Mouse (Mus musculus): ENCODE results near the gene Ryr1. TPM values are rescaled to one million over a fixed set of nuclear protein-coding genes. Genes with fewer than 3 reads are reported as not detected.

Gene Ryr1
- polyA plus RNA-seq, 1 experiment from 2014 or later: 0.09 TPM

- Histone ChIP-seq H3K4me2 (no peak overlapping the region), H3K27ac (no peak overlapping the region), H3K4me3 (no peak overlapping the region), H3K9me3 (replicated peaks) (no peaks in the 10 kb centered on the region), H3K9ac (no peak overlapping the region), H3K36me3 (no peaks in the 10 kb centered on the region), H3K4me1 (replicated peaks) (peaks cover 16% of the 10 kb centered on the region), H3K27me3 (peaks cover 25% of the 10 kb centered on the region)
- ATAC-seq (replicated peaks; ENCODE audit: insufficient number of reproducible peaks, insufficient read depth, low FRiP score, low read depth): no peak
- 47% methylated on average over 9 of the region's 9 CpGs for WGBS
Observed at GRCm38 (mm10) chr7:29044302-29044701, 80.7 kb downstream of the Ryr1 start.

GRCm38 (mm10) chr7:29043674-29044057, 81.3 kb downstream of the Ryr1 start:
- Histone ChIP-seq H3K27ac (no peak overlapping the region), H3K4me1 (replicated peaks) (peaks cover 16% of the 10 kb centered on the region), H3K4me2 (peak overlapping the region; percentile 18; the same call in 1 of the 2 replicates), H3K36me3 (no peaks in the 10 kb centered on the region), H3K9me3 (replicated peaks) (no peaks in the 10 kb centered on the region), H3K4me3 (no peak overlapping the region), H3K9ac (no peak overlapping the region), H3K27me3 (peaks cover 25% of the 10 kb centered on the region)
- 50% methylated on average over 11 of the region's 11 CpGs for WGBS
- ATAC-seq (replicated peaks; ENCODE audit: insufficient number of reproducible peaks, insufficient read depth, low FRiP score, low read depth): no peak

GRCm38 (mm10) chr7:29043016-29043673, 81.8 kb downstream of the Ryr1 start:
- 57% methylated on average over 19 of the region's 19 CpGs for WGBS
- H3K36me3 ChIP-seq: no peaks in the 10 kb centered on the region
- H3K27ac ChIP-seq: peak overlapping the region; percentile 51; the same call in 1 of the 2 replicates
- H3K4me3 ChIP-seq: no peak overlapping the region
- H3K27me3 ChIP-seq: peaks cover 25% of the 10 kb centered on the region
- no peak overlapping the region for H3K9ac ChIP-seq
- peaks cover 16% of the 10 kb centered on the region for H3K4me1 ChIP-seq (replicated peaks)
- ATAC-seq (replicated peaks; ENCODE audit: insufficient number of reproducible peaks, insufficient read depth, low FRiP score, low read depth): no peak
- no peaks in the 10 kb centered on the region for H3K9me3 ChIP-seq (replicated peaks)
- H3K4me2 ChIP-seq: peak overlapping the region; percentile 18; the same call in 1 of the 2 replicates

- no peak for ATAC-seq (replicated peaks; ENCODE audit: insufficient number of reproducible peaks, insufficient read depth, low FRiP score, low read depth)
- H3K27ac ChIP-seq: no peak overlapping the region
Observed at GRCm38 (mm10) chr7:29041194-29041593, 83.8 kb downstream of the Ryr1 start.

GRCm38 (mm10) chr7:29039985-29040661, 84.9 kb downstream of the Ryr1 start:
- Histone ChIP-seq H3K4me1 (replicated peaks) (peaks cover 16% of the 10 kb centered on the region), H3K9ac (peak overlapping the region; percentile 37), H3K27me3 (peaks cover 10% of the 10 kb centered on the region), H3K4me2 (peak overlapping the region; percentile 71), H3K36me3 (no peaks in the 10 kb centered on the region), H3K4me3 (peak overlapping the region; percentile 40), H3K27ac (no peak overlapping the region), H3K9me3 (replicated peaks) (no peaks in the 10 kb centered on the region)
- no peak for ATAC-seq (replicated peaks; ENCODE audit: insufficient number of reproducible peaks, insufficient read depth, low FRiP score, low read depth)
- WGBS: 3% methylated on average over 26 of the region's 26 CpGs

More at GRCm38 (mm10) chr7:29041194-29041593, 83.8 kb downstream of the Ryr1 start:
- 74% methylated on average over 5 of the region's 5 CpGs for WGBS
- H3K4me2 ChIP-seq: no peak overlapping the region
- H3K36me3 ChIP-seq: no peaks in the 10 kb centered on the region
- peaks cover 16% of the 10 kb centered on the region for H3K4me1 ChIP-seq (replicated peaks)
- no peaks in the 10 kb centered on the region for H3K9me3 ChIP-seq (replicated peaks)
- H3K27me3 ChIP-seq: peaks cover 18% of the 10 kb centered on the region
- no peak overlapping the region for H3K9ac ChIP-seq
- H3K4me3 ChIP-seq: no peak overlapping the region

- H3K9ac ChIP-seq: peak overlapping the region; percentile 37; the same call in 1 of the 2 replicates
- ATAC-seq (replicated peaks; ENCODE audit: insufficient number of reproducible peaks, insufficient read depth, low FRiP score, low read depth): 0 out of 2 replicates have a peak, but pooled peaks have one; percentile 27
- H3K27me3 ChIP-seq: peaks cover 8% of the 10 kb centered on the region
- H3K9me3 ChIP-seq (replicated peaks): no peaks in the 10 kb centered on the region
- under 1% methylated on average over 11 of the region's 11 CpGs for WGBS
- no peaks in the 10 kb centered on the region for H3K36me3 ChIP-seq
- peaks cover 16% of the 10 kb centered on the region for H3K4me1 ChIP-seq (replicated peaks)
- peak overlapping the region; percentile 40 for H3K4me3 ChIP-seq
- no peak overlapping the region for H3K27ac ChIP-seq
- H3K4me2 ChIP-seq: peak overlapping the region; percentile 71
Observed at GRCm38 (mm10) chr7:29039604-29039984, 85.4 kb downstream of the Ryr1 start.

- no peak overlapping the region for H3K9ac ChIP-seq
- H3K27ac ChIP-seq: no peak overlapping the region
- no peaks in the 10 kb centered on the region for H3K36me3 ChIP-seq
- H3K4me3 ChIP-seq: no peak overlapping the region
- ATAC-seq (replicated peaks; ENCODE audit: insufficient number of reproducible peaks, insufficient read depth, low FRiP score, low read depth): no peak
- WGBS: 81% methylated on average over 6 of the region's 6 CpGs
- H3K27me3 ChIP-seq: 0 out of 2 replicates have a peak, but pooled peaks cover 4% of the 10 kb centered on the region
- H3K4me1 ChIP-seq (replicated peaks): peaks cover 10% of the 10 kb centered on the region
- H3K9me3 ChIP-seq (replicated peaks): no peaks in the 10 kb centered on the region
- H3K4me2 ChIP-seq: no peak overlapping the region
Observed at GRCm38 (mm10) chr7:29037261-29037660, 87.7 kb downstream of the Ryr1 start.

GRCm38 (mm10) chr7:29032685-29033084, 92.3 kb downstream of the Ryr1 start:
- WGBS: 80% methylated on average over 5 of the region's 5 CpGs
- Histone ChIP-seq H3K4me2 (no peak overlapping the region), H3K9me3 (replicated peaks) (no peaks in the 10 kb centered on the region), H3K27me3 (no peaks in the 10 kb centered on the region), H3K36me3 (no peaks in the 10 kb centered on the region), H3K9ac (no peak overlapping the region), H3K27ac (no peak overlapping the region), H3K4me1 (replicated peaks) (no peaks in the 10 kb centered on the region), H3K4me3 (no peak overlapping the region)
- ATAC-seq (replicated peaks; ENCODE audit: insufficient number of reproducible peaks, insufficient read depth, low FRiP score, low read depth): no peak

GRCm38 (mm10) chr7:29031641-29032040, 93.3 kb downstream of the Ryr1 start:
- no peak overlapping the region for H3K9ac ChIP-seq
- H3K27ac ChIP-seq: no peak overlapping the region
- H3K36me3 ChIP-seq: no peaks in the 10 kb centered on the region
- H3K4me2 ChIP-seq: no peak overlapping the region
- no peak for ATAC-seq (replicated peaks; ENCODE audit: insufficient number of reproducible peaks, insufficient read depth, low FRiP score, low read depth)
- 46% methylated on average over 10 of the region's 10 CpGs for WGBS
- H3K4me3 ChIP-seq: no peak overlapping the region
- H3K9me3 ChIP-seq (replicated peaks): no peaks in the 10 kb centered on the region
- no peaks in the 10 kb centered on the region for H3K27me3 ChIP-seq
- no peaks in the 10 kb centered on the region for H3K4me1 ChIP-seq (replicated peaks)

- H3K4me3 ChIP-seq: no peak overlapping the region
- no peak overlapping the region for H3K27ac ChIP-seq
- H3K27me3 ChIP-seq: no peaks in the 10 kb centered on the region
- H3K9me3 ChIP-seq (replicated peaks): no peaks in the 10 kb centered on the region
- no peak overlapping the region for H3K9ac ChIP-seq
- H3K36me3 ChIP-seq: no peaks in the 10 kb centered on the region
- WGBS: 80% methylated on average over 14 of the region's 14 CpGs
- ATAC-seq (replicated peaks; ENCODE audit: insufficient number of reproducible peaks, insufficient read depth, low FRiP score, low read depth): no peak
- H3K4me1 ChIP-seq (replicated peaks): no peaks in the 10 kb centered on the region
- H3K4me2 ChIP-seq: no peak overlapping the region
Observed at GRCm38 (mm10) chr7:29029690-29030656, 95.0 kb downstream of the Ryr1 start.

- Histone ChIP-seq H3K4me2 (no peak overlapping the region), H3K27ac (no peak overlapping the region), H3K36me3 (no peaks in the 10 kb centered on the region), H3K4me3 (no peak overlapping the region), H3K4me1 (replicated peaks) (no peaks in the 10 kb centered on the region), H3K9me3 (replicated peaks) (no peaks in the 10 kb centered on the region), H3K9ac (no peak overlapping the region), H3K27me3 (no peaks in the 10 kb centered on the region)
- WGBS: 83% methylated on average over 6 of the region's 6 CpGs
- ATAC-seq (replicated peaks; ENCODE audit: insufficient number of reproducible peaks, insufficient read depth, low FRiP score, low read depth): no peak
Observed at GRCm38 (mm10) chr7:29028761-29029160, 96.2 kb downstream of the Ryr1 start.

All from heart, embryonic 15.5 days (tissue).